Mouse (Mus musculus): Measurements from ENCODE around the gene Pkp3.

DNA sequence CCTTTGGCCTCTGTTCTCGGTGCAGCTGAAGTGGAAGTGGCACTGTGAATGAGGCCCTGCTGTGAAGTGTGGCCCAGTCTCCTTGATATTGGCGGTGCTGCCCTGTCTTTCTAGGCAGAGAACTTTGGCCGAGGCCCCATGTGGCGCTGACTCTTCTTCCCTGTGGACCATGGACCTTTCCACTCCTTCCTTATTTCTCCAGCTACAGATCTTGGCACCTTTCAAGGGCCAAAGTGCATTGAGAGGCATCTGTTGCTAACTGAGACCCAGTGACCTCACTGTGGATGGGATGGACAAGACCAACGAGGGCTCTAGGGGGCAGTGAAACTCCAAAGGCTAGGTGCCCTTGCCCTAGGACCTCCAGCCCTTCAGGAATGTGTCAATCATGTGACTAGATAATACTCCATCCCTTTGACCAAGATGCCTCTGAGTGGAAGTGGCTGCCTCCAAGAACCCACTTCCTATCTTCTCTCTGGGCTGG, 43.1 kb downstream of the Pkp3 start:
- peak; percentile 52 for TF ChIP-seq CTCF (IDR thresholded peaks at IDR 0.05; ENCODE audit: low read depth, low read length)
- no peak for TF ChIP-seq EP300 (IDR thresholded peaks at IDR 0.05; ENCODE audit: insufficient read depth, low read depth, low read length)
- no peak for TF ChIP-seq POLR2A (IDR thresholded peaks at IDR 0.05; ENCODE audit: insufficient read depth, low read length)
